Mouse (Mus musculus) inflammation-experienced regulatory T-cells, adult 6 months (primary cell): Measurements from ENCODE around the gene Dytn. TPM values are rescaled to one million over a fixed set of nuclear protein-coding genes. Genes with fewer than 3 reads are reported as not detected.
"Not testable (repeated sequence)": the region's sequence is repeated elsewhere in the genome, so short reads cannot be mapped to it uniquely, and the experiment has no call there.

Experiments
- ATAC-seq: one replicate; pipeline ENCODE4 v1.8.0; 2017
- polyA plus RNA-seq, 3 experiments: library from polyadenylated mRNA; unstranded; fragments of 100-300 nt; shearing (Covaris generic); gene quantifications; one replicate each; pipeline ENCODE4 v1.2.1; 2017

Dytn gene
- polyA plus RNA-seq: not detected

DNA sequence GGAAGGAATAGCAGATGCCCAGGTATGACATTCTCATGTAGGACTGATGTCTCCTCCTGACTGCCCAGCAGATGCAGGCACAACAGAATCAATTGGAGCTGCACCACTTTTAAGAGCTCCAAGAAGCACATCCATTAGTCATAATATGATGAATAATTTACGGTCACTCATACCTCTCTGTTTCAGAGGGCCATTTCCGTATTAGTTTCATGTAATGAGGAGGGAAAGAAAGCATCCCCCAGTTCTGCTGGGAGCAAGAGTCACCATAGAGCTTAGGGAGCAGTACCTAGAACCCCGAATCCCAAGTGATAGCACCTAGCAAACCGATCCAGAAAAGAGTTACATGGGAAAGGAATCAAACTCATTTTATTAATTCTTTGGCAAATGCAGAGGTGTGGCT, at the start of gene Dytn:
Dytn (minus strand) TSS at position 101 of the 400 bp plus-strand sequence.
- ATAC-seq: no peak

- ATAC-seq: peak; percentile 99
These were observed 43.6 kb upstream of the Dytn start, which contains the start of the genes Mdh1b and Fastkd2 for GRCm38 (mm10) chr1:63730240-63730771. Mdh1b (minus strand) TSS chr1:63730318. Fastkd2 (plus strand) TSS chr1:63730614.

DNA sequence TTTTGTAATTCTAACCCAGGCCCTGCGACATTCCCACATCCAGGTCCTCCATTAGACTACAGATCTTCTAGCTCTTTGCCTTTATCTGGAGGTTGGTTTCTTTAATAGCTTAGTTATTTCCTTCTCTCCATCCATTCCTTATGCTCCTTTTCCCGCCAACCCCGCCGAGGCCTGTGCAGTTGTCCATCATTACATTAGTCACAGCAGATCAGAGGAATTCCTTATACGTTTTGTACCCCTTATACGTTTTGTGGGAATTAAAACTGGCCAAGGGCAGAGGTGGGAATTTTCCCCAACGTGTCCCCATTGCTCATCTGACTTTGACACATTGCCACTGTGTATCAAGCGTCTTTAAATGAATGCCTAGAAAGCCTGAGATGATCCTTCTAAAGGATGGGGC, 43.1 kb upstream of the Dytn start:
- no peak for ATAC-seq

- no peak for ATAC-seq
These were observed 33.4 kb upstream of the Dytn start for GRCm38 (mm10) chr1:63720161-63720560.

GRCm38 (mm10) chr1:63708876-63709275, 22.1 kb upstream of the Dytn start:
- ATAC-seq: no peak

DNA sequence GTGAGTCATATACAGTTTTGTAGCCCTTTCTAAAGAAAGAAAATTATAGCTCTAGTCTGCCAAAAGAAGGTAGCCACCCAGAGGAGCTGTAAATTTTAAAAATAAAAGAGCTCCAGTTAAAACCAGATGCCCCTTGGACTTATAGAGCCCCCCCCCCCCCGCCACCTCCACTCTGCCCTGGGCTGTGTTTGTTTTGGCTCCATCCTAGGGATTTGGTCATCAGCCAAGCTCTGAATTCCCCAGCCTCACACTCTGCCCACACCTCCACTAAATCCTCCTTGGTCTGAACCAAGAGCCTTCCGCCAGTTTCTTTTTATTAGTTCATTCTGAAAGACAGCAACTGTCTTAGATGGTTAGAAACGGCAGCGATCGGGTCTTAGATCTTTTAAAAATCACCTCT, 19.0 kb upstream of the Dytn start:
- no peak for ATAC-seq

DNA sequence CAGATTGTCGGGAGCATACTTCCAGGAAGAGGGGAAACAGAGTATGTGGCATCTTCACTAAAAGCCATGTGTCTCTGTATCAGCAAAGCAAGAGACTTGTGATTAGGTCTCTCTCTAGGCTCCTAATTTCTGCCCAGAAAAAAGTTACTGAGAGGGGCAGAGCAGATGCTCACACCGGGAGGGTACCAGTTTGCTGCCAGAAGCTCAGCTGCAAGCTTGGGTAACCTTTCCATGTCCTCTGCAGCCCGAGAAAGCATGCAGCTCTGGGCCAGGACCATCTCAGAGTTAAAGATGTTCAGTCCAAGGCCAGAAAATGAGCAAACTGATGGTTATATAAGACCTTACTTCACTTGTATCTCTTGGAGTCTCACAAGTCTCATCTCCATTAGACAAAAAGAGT, 10.1 kb upstream of the Dytn start:
- no peak for ATAC-seq

- ATAC-seq: no peak
These were observed 10.8 kb downstream of the Dytn start for GRCm38 (mm10) chr1:63675975-63676374.

DNA sequence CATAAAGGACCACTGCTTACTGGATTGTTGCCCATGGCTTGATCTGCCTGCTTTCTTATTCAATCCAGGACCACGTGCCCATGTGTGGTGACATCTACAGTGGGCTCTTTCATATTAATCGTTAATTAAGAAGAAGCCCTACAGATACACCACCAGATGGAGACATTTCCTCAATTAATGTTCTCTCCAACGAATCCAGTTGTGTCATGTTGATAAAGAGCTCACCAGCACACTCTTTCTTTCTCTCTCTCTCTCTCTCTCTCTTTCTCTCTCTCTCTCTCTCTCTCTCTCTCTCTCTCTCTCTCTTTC, 17.9 kb downstream of the Dytn start:
- peak; percentile 54 for ATAC-seq

DNA sequence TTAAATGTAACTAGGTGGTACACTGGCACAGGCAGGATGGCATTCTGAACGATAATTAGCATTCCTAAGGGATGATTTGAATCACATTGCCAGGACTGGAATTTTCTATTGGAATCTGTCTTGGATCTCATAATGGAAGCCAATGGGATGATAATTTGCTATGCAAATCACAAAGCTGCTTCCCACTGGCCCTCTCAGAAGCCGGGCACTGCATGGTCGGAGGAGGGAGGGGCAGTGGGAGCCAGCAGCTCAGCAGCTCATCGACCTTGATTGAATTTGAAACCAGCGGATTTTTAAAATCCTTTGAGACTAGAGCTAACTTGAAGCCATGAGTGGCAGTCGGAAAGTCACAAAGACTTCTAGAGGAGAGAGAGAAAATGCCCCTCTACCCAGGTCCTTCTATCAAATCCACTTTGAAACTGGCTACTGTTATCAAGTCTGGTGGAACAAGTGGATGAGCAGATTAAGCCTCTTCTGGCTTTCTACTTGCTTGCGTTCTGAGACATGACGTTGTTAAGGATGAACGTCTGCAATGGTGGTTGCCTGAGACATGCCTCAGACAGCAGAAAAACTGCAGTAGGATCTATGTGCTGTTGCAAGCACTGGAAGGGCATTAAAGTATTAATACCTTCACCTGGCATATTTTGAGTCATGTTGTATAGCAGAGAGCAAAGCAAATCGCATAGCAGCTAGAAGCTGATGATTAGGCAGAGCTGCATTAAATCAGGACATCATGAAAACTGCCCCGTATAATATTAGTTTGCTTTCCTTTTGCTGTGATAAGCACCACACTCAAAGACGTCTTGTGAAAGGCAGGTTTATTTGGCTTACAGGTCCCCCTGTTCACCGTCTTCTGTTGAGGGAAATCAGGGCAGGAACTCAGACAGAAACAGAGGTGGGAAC, 18.5 kb downstream of the Dytn start:
- ATAC-seq: no peak

- ATAC-seq: no peak
These were observed 19.4 kb downstream of the Dytn start for GRCm38 (mm10) chr1:63667201-63667948.

- no peak for ATAC-seq
These were observed 20.6 kb downstream of the Dytn start for GRCm38 (mm10) chr1:63666089-63666488.

DNA sequence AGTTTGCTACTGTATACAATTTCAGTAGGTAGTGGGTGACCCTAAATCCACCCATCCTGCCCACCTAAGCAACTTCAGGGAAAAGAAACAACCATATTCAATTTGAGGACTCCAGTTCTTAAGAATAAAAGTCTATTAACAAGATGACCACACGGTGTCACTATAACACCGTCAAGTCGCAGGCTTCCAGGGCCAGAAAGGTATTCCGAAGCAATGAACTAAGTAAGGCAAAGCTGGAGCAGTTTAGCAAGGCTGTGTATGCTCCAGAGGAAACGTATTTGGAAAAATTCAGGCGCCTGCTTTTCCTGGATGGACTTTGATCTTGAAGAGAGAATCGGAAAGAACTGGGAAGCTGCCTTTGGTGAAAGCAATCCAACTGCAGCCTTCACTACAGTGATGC, 27.1 kb downstream of the Dytn start:
- ATAC-seq: peak; percentile 65

DNA sequence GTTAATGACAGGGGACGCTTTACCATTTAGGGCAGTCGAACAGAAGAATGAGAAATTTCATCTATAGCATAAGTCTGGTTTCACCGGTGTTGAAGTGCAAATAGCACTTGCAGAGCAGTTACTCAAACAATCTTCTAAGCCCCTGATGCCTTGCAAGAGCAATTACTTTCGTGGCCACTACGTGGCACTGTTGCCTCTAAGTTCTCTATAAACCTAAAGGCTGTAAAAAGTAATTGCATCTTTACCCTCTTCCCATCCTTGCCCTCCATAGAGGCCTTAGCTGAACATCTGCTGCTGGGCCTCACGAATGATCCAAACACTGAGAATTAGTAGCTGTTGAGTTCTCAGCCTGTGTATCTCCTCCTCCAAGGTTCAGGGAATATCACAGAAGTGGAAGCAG, 28.7 kb downstream of the Dytn start:
- ATAC-seq: peak; percentile 73

DNA sequence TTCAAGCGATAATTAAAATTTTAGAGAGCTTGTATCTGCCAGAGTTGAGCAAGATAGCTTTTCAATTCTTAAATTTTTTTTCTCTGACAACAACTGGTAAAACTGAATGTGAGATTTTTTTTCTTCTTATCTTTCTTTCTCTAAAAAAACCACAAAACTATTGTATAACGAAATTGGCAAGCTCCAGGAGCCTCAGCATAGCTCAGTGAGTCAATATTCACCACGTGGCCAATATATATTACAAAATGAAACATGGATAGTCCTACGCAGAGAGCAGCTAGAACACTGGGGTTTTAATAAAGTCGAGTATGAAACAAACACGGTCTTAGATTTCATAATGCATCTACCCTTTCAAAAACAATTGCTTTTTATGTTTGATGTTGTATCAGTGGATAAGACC, 46.8 kb downstream of the Dytn start:
- ATAC-seq: no peak

GRCm38 (mm10) chr1:63630390-63630789, 56.3 kb downstream of the Dytn start:
- not testable (repeated sequence) for ATAC-seq

- no peak for ATAC-seq
These were observed 58.5 kb downstream of the Dytn start for GRCm38 (mm10) chr1:63628211-63628610.

GRCm38 (mm10) chr1:63615668-63616067, 71.1 kb downstream of the Dytn start, which contains the start of gene Gm39653:
Gm39653 (plus strand) TSS chr1:63615968.
- no peak for ATAC-seq

DNA sequence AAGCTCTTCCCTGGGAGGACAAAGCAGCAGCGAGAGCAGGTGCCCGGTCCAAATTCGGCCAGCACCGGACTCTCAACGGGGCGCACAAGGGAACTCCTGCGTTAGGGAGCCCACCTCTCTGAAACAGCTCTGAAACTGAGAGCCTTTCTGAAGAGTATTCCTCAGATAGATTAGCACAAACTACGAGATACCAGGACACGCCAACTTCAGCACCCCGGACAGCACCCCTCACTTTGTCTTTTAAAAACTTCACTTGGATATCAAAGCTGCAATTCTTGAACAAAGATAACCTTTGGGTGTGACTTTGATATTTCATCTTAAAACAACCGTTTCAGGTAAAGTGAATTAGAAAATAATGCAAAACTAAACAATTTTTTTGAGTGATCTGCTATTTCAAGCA, 72.1 kb downstream of the Dytn start:
- no peak for ATAC-seq

DNA sequence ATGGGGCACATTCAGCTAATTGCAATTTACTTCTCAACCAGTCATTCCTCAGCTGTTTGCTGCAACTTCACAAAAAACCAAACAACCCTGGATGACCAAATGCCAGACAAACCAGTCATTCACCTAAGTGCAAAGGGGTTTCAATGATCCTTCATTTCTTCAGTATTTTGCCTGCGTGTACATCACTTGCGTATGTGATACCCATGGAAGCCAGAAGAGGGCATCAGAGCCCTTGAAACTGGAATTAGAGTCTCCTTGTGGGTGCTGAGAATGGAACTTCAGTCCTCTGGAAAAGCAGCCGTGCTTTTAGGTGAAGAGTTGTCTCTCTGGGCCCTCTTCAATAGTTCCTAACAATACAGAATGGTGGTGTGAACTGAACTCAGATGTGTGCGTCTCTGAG, 77.1 kb downstream of the Dytn start:
- ATAC-seq: no peak

DNA sequence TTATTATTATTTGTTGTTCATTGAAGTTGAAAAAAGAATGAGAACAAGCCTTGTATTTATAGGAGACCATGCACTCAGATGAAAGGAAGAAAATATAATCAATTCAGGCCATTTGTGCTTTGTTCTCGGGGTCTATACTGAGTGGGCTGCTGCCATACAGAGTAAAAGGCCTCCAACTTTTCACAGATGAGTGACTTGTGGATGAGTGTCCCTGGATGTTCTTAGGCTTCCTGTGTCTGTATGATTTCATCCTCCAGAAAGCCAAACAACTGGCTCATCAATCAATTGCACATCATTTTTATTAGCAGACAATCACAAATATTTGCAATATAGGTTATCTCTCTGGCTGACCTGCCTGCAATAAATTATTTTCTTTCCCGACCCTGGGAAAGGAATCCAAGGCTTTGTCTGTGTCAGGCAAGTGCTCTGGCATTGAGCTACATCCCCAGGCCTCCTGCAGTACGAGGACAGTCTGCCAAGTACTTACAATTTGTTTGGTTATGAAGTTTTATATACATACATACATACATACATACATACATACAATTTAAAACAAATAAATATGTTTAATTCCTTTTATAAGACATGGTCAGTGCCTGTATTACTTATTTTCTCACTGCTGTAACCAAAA, 82.7 kb downstream of the Dytn start:
- no peak for ATAC-seq

DNA sequence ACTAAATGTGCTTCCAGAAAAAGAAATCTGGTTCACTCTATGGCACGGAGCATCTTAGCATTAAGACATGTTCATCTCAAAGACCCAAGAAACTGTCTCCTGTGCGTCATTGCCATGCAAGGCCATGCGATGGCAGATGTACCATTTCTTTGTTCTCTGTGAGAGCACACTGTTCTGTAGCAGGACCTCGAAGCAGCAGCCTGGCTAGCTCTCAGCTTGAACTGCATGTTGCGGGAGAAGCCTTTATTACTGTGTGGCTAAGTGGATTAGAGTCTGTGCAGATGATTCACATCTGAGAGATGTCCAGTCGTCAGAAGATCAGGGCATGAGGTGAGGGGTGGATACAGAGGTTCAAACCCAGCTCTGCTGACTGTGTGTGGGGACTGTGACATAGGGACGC, 99.9 kb downstream of the Dytn start:
- ATAC-seq: no peak

GRCm38 (mm10) chr1:63579153-63579552, 107.6 kb downstream of the Dytn start:
- ATAC-seq: no peak
